Mouse (Mus musculus) retina, adult 2 months (tissue): Measurements from ENCODE around the gene Foxred2.

Experiments used
- DNase-seq: peaks from one replicate; pipeline ENCODE4 v3.0.0-alpha.2; 2012; ENCODE audit warnings: low read depth, low spot score

Gene Foxred2

DNA sequence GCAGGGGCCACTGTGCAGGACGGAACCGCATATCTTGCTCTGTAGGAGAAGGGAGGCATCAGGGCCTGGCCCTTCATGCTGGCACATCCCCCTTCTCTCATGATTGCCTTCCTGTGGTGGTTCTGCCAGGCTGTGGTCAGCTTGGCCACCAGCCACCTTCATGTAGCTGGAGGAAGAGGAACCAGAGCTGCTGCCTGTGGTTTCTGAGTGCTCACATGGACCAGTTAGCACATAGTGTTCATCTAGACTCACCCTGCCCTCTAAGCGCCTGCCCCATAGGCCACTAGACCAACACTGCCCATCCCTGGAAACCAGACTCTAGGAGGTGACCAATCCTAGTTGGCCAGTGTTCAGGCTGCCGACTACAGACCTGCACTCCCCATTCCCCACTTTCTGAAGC, 10.8 kb downstream of the Foxred2 start:
- no peak for DNase-seq

DNA sequence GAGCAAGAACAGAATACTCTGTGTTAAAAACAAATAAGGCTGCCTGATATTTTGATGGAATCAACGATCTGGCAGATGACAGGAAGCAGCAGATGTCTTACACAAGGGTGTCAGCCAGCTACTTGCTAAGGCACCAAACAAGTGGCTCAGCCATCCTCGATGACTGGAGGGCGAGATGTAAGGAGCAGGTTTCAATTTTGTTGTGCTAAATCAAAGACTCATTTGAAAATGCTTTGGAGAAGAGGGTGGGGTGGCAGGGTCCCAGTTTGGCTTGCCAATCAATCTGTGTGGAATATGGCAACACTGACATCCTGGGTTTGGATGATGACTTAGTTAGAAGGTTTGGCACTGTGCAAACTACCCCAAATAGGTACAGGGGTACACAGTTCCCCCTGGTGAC, 15.0 kb downstream of the Foxred2 start:
- DNase-seq: no peak

DNA sequence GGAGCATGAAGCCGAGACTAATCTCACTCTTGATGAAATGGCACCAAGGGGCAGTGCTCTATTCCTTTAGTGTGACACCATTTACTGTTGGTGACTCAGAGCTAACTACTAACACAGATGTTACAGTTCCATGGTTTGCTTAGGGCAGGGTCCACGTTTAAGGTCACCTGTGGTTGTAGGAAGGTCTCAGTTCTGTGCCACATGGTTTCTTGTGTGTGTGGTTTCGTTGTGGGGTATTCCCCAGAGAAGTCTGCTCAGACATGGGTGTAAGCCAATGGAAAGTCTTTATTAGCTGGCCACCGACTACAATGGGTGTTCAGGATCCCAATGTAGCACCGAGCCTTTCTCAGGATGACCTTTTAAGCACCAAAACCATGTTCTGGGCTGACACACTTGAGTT, 18.0 kb downstream of the Foxred2 start:
- no peak for DNase-seq

DNA sequence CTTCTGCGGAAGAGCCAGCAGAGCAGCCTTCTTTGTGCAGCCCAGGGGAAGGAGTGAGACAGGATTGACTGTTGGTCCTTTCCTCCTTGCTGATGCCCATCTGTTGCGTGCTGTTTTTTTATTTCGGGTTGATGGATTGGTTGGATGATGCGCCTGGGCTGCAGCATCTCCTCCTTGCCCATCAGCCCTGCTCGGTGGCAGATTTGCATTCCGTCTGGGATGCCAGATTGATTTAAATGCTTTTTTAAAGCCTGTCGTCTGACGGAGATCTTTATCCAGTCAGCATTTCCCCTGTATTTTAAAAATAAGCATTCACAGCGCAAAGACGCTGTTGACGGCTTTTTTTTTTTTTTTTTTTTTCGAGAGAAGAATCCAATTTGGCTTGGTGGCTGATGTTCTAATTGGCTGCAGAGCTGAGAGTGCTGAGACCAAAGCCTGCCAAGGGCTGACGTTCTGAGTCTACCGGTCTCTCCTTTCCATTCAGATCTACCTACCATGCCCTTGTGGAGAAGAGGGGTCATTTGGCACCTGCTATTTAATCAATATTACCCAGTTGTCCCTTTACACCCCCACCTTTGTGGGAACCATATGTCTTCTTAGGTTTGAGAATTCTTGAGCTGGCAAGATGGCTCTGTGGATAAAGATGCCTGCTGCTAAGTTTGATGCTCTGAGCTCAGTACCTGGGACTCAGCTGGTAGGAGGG, 20.7 kb downstream of the Foxred2 start:
- DNase-seq: no peak

DNA sequence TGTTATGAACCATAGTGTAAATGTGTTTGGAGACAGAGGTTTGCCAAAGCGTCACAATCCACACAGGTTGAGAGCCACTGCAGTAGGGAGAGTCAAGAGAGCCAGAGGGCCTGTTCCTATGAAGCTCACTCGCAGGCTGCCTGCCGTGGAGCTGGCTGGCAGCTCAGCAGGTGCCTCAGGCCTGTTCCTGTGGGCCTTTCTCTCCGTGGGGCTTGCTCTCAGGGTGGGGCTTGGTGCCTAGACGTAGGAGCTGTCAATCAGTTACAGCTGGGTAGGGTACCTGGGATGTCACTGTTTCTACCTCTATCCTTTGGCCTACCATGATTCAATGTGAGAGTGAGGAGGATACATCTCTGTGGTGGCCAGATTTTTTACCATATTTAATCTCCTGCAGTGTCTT, 21.6 kb downstream of the Foxred2 start:
- DNase-seq: no peak

DNA sequence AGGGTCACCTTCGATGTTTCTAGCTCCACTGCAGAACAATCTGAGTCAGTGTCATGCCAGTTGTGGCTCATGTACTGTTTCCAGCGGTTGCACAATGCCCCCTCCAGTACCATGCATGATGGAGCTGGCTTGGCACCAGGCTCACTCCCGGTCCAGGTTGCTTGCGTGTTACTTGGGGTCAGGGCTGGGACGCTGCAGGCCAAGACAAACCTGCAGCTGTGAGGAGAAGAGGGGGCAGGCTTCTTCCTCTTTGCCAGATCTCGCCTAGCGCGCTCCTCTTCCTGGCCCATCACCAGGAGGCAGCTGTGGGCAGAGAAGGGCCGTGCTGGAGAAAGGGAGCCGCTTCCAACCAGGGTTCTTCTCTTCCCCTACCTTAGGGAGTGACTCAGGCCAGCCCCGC, 22.2 kb downstream of the Foxred2 start:
- no peak for DNase-seq

DNA sequence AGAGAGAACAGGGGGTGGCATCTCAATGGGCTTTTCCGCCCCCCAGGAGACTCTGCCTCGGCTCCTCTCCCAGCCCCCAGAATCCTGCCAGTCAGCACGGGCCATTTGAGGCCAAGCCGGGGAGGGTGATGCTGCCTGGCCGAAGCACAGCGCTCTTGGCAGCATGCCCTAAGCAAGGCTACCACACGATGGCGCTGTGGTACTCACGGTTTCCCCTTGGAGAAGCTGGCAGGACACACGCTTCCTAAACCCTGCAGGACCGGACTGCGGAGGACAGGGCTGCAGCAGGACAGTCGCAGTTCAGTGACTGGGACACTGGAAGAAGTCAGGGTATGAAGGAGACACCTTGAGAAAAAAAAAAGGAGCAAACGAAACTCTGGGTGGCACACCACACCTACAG, 22.8 kb downstream of the Foxred2 start:
- DNase-seq: peak; percentile 85

DNA sequence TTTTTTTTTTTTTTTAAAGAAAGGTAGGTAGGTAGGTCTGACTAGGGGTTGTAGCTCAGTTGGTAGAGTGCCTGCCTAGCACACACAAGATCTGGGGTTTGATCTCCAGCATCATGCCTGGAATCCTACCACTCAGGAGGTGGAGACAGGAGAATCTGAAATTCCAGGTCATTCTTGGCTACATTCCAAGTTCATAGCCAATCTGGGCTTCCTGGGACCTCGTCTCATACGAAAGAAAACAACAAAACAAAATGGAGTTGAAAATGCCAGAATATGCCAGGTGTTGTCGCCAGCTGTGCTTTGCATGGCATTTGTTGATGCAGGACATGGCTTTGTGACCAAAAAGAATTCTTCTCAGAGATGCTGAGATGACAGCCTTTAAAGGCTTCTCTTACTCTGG, 23.3 kb downstream of the Foxred2 start:
- no peak for DNase-seq

DNA sequence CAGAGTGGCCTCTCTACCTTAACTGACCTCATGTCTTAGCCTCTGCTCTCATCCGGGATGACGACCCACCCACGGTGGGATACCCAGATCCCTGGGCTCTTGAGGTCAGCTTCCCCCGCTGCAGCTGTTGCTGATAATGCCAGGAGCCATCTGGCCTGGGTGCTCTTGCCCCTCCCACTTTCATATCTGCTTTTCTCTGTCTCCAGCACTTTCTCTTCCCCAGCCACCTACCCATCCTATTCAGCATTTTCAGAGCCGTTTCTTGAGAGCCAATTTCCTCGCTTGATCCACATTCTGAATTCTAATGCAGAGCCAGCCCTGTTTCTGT, 24.9 kb downstream of the Foxred2 start:
- no peak for DNase-seq

DNA sequence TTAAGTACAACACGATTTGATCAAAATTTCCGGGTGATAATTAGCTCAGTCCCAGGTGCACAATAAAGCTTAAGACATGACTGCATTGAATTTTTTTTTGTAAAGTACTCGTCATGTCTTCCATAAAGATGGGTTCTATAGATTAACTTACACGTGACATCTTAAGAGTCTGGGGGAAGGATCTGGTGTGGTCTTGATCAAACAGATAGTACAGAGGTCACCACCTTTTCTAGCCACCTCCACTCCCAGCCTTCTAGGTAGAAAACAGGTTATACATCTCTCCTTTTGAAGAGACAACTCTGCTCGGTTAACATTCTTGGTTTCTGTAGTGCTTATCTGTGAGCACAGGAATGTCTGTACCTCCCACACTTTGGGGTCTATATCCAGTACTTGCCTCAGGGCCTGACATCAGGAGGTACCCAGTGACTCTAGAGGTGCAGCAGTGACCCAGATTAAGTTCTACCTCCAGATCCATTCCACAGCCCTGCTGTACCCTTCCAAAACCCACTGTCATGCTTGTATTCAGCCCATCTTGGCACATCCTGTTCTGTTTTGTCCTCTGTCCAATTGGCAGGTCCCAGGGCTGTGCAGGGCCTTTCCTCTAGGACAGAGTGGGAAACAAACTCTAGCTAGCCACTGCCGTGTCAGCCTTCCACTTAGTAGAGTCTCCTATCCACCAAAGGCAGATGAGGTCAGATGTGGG, 25.4 kb downstream of the Foxred2 start:
- no peak for DNase-seq

DNA sequence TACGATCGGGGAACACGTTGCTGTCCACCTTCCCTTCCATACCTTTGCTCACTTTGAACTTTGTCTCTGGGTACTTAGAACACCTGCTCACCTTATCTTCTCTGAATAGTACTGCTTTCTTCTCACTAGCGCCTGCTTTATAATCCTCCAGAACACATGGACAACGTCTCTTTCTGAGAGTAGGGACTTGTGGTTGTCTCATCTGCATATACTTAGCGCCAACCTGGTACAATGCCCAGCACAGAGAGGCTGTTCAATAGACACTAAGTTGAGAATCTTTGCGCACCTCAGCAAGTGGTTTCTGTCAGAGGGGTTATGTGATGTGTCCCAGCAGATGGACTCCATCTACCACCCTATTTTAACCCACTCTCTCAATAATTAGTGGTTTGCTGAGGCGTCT, 26.7 kb downstream of the Foxred2 start:
- no peak for DNase-seq

DNA sequence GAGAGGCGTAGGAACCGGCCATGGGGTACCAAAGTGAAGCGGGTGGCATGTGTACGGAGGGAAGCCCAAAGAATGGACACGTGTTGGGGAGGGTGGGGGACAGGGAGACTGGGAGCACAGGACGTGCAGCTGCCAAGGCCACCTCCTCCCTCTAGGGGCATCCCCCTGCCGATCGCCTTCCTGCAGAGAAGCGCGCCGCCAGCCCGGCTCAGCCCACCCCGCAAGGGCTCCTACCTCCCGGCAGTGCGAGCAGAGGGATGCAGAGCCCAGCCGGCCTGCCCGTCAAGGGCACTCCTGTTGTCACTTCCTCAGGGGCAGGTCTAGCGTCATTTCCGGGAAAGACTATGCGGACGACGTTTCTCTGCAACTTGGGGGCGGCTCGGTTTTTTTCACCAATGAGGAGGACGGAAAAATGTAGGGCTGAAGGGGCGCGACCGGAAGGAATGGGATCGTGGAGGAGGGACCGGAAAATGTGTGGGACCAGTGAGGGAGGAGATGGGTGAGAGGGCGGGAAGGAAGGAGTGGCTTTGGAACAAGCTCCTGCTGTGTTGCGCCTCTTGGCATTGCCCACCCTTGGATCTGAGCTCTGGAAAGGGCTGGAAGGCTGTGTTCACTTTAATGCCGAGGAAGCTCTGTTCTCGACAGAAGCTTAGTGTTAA, 27.7 kb downstream of the Foxred2 start, which contains the start of gene Txn2:
TSS of gene Txn2 (minus strand) at position 334 of the 659 bp plus-strand sequence.
- peak; percentile 98 for DNase-seq

DNA sequence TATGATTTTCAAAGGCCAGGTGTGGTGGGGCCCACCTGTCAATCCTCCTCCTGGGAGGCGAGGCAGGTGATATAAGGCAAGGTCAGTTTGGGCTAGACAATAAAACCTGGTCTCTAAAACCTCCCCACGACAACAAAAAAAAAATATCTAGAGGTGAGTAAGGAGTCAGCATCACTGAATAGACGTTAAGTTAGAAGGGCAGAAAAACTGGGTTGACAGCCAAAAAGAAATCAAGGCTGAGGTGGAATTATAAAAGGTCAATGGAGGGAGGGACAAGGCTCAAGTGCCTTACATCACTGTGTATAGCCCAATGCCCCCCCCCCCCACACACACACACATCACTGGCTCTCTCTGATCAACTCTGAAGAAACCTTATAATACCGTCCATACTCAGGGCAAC, 28.4 kb downstream of the Foxred2 start:
- DNase-seq: no peak

DNA sequence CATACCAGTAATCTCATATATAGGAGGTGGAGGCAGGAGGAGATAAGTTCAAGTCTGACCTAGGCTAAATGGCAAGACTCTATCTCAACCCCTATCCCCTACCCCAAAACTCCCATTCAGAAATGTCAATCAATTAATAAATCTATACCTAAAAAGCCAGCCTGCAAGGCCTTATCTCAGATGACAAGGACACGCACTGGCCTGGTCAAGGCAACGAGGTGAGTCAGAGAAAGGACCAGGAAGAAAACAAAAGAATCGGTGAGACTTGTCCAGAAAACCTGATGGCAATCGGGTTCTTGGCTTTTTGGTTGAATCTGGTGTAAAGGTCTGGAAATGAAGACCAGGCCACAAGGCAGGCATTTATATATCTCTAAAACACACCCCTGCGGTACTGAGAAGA, 29.6 kb downstream of the Foxred2 start:
- no peak for DNase-seq

DNA sequence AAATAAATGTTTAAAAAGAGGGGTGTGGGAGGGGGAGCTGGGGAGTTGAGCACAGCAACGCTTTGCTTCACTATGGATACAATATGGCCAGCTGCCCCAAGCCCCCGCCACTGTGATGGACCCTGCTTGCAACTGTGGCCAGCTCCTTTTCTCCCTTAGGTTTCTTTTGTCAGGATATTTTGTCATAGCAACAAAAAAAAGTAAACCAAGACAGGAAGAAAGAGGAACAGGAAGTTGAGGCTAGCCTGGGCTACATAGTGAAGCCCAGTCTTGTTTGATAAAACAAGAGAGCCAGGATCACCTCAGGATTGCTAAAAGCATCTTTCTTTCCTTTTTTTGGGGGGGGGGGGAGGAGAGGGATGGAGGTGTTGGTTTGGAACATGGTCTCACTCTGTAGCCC, 31.3 kb downstream of the Foxred2 start:
- DNase-seq: no peak

DNA sequence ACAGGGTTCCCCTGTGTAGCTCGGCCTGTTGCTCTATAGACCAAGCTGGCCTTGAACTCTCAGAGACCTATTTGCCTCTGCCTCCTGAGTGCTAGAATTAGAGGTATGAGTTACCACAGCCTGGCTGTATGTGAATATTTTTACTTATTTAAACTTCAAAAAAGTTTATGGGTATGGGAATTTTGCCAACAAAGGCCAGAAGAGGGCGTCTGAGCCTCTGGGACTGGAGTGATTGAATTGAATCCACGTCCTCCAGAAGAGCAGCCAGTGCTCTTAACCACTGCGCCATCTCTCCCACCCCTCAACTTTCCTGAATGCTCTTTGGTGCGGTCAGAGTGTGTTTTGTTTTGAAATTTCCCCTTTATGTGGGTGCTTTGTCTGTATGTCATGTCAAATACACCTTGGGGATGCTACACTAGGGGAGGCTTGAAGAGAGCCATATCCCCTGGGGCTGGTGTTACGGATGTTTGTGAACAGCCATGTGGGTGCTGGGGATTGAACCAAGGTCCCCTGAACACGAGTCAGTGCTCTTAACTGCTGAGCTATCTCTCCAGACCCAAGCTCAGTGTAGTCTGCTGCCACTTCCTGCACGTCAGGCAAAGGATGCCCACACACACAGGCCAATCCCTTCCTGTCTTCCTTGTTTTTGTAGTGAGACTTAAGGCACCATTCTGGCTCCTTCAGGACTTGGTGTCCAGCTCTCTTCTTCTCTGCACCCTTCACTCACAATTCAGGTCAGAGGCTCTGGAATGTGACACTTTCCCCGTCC, 33.1 kb downstream of the Foxred2 start:
- DNase-seq: no peak

DNA sequence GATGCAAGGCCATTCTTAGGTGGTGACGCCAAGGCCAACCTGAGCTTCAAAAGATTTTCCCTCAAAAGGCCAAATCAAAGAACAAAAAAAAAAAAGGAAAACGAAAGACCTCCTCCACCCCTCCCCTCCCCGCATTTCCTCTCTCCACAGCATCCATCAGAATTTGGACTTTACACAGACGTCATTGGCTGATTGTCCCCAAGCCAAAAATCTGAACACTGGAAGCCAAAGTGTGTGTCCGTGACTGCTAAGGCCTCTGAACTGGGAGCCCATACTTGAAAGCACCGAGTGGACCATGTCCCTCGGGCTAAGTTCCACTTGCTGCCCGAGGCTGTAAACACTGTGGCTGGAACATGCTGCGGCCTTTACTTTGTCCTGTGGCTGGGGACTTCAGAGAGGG, 33.8 kb downstream of the Foxred2 start:
- DNase-seq: no peak

DNA sequence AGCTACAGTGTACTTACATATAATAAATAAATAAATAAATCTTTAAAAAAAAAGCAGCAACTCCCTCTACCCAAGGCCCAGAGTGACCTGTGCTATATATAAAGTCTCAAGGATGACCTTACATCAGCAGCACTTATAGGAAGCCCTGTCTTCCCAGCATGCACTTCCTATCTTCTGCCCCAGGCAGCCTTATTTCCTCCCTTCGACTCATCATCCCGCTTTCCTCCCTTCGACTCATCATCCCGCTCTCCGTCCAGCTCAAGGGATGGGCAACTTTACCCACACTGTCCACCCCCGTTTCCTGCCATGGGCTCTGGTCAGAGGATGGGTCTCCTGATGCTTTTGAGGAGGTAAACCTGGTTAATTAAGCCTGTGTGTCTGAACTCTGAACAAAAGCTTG, 34.9 kb downstream of the Foxred2 start:
- no peak for DNase-seq

DNA sequence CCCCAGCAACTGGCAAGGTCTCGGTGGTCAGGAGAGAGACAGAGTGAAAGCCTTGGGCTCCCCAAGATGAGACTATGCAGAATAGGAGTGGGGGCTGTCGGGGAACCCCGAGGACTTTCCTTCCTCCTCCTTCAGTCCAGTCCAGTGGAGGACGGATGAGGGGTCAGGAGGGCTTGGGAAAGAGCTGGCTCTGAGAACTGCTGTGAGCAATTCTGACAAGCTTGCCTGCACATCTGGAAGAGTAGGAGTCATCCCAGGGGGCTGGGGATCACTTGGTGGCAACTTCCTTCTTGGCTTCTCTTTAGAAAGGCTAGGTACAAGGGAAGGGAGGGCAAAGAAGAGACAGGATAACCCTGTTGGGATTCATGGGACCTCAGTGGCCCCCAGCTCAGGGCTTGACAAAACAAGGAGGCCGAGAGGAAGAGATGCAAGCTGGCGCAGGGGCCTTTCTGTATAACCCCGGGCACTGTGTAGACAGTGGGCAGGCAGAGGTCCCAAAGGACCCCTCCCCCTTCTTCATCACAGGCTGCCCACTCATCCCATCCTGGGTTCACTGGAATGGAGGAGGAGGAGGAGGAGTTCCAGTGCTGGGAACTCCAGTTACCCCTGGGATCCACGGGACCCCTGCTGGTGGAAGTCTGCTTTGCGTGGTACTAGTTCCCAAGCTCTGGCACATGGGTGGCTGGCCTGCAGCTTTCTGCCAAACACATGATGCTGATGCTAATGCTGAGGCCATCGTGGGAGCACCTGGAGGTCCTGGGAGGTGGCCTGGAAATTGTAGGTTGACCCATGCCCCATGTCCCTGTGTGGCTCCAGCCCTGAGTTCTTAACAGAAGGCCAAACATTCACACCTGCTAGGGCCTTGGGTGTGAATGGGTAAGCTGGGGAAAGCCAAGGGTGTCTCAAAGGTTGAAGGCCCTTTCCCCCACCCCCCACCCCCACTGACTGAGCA, 35.7 kb downstream of the Foxred2 start:
- DNase-seq: no peak

DNA sequence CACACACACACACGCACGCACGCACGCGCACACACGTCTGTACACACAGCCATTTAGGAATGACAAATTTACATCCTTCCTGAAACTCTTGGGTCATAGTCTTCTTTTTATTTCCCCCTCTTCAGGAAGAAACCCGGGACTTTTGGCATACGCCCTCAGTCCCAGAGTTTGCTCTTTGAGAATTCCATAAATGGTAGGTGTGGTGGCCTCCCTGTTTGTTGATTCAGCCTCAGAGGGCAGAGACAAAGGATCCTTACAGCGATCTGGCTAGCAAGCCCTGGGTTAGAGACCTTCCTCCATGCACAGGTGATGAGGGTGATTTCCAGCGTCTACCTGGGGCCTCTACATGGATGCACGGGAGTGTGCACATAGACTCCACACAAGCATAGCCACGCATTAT, 37.1 kb downstream of the Foxred2 start:
- DNase-seq: no peak

DNA sequence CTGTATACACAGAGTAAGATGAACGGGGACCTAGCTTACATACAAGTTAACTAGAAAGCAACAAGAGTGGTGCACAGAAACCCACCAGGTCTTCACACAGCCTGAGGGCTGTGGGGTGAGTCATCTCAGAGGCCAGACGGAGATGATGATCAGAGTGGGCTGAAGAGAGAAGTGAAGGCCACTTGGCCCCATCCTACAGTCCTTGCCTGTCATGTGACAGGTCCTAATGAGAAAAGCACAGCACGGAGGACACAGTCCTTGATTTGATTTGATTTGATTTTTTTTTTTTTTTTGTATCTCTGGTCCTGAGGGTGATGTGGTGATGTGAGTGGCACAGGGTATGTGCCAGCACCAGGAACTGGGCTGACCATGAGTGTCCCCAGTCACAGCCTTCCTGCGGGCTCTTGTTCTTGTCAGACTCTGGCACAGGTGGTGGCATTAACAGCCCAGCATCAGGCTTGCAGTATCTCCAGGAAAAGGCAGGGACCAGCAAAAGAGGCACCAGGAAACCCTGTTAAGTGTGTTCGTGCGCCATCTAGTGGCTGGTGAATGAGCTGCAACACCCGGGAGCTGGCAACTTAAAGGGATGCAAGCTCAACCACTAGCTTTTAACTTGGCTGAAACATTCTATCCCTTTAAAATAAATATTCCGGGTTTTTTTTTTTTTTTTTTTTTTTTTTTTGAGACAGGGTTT, 39.5 kb downstream of the Foxred2 start:
- DNase-seq: peak; percentile 64
